Mouse (Mus musculus) cortical plate, adult 2 months (tissue): ENCODE measurements around the gene Olfr872. TPM values are rescaled to one million over a fixed set of nuclear protein-coding genes. Genes with fewer than 3 reads are reported as not detected.
"Not testable (repeated sequence)": the region's sequence is repeated elsewhere in the genome, so short reads cannot be mapped to it uniquely, and the experiment has no call there.

ENCODE experiments used
- H3K27ac ChIP-seq: fragments of 200-500 bp; 2 replicates; pipeline ENCODE4 v1.5.1; 2012; ENCODE audit warnings: low read length, control low read depth, inconsistent platforms; ENCODE audit not compliant: insufficient read depth
- H3K4me1 ChIP-seq: fragments of 200-500 bp; 2 replicates; pipeline ENCODE4 v1.6.1; 2011; ENCODE audit warnings: low read length; ENCODE audit not compliant: control insufficient read depth, insufficient read depth
- H3K4me3 ChIP-seq: fragments of 200-500 bp; 2 replicates; pipeline ENCODE4 v1.5.1; 2011; ENCODE audit warnings: mild to moderate bottlenecking, low read length, control low read depth; ENCODE audit not compliant: insufficient read depth
- CTCF ChIP-seq: fragments of 200-500 bp; IDR thresholded peaks from 2 replicates; pipeline ENCODE4 v1.5.1; 2011; ENCODE audit warnings: mild to moderate bottlenecking, control low read depth, low read length; ENCODE audit not compliant: insufficient read depth; ENCODE audit errors: extremely low read depth
- POLR2A ChIP-seq: fragments of 200-500 bp; IDR thresholded peaks from 2 replicates; pipeline ENCODE4 v1.6.1; 2011; ENCODE audit warnings: mild to moderate bottlenecking, low read length, control low read depth; ENCODE audit not compliant: insufficient read depth; ENCODE audit errors: extremely low read depth
- polyA plus RNA-seq: library from polyadenylated mRNA; depleted of rRNA; stranded (reverse); fragments of >200 nt; gene quantifications from 2 replicates; pipeline ENCODE4 v1.2.3, GENCODE M21; 2012; rRNA removed

Olfr872 gene
- not detected in 2 replicates for polyA plus RNA-seq

GRCm38 (mm10) chr9:20236819-20237218 is at the start of gene Olfr872:
Olfr872 (plus strand) TSS chr9:20237119.
- H3K27ac ChIP-seq: no peak within 1 kb of the TSS
- TF ChIP-seq CTCF: no peak
- TF ChIP-seq POLR2A: no peak
- no peaks in the 10 kb centered on the region for H3K4me1 ChIP-seq
- no peak within 1 kb of the TSS for H3K4me3 ChIP-seq

DNA sequence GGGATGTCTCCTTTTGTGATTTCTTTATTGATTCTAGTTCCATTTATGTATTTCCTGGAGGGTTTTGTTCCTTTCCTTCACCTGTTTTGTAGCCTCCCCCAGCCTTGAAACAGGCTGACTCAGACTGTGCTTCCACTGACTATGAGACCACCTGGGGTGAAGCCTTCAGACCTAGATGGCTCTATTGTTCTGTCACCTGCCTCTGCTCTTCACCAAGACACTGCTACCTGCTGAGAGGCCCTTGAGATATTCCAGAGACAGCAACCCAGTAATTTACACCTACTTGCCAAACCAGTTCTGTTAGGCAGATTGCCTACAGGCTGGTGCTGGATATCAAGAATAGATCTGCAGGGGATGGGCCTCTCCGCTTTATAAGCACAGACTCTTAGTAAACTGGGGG is 34.8 kb upstream of the Olfr872 start:
- Histone ChIP-seq H3K27ac (no peak overlapping the region), H3K4me1 (no peaks in the 10 kb centered on the region), H3K4me3 (no peak overlapping the region)
- TF ChIP-seq POLR2A (no peak), CTCF (no peak)

DNA sequence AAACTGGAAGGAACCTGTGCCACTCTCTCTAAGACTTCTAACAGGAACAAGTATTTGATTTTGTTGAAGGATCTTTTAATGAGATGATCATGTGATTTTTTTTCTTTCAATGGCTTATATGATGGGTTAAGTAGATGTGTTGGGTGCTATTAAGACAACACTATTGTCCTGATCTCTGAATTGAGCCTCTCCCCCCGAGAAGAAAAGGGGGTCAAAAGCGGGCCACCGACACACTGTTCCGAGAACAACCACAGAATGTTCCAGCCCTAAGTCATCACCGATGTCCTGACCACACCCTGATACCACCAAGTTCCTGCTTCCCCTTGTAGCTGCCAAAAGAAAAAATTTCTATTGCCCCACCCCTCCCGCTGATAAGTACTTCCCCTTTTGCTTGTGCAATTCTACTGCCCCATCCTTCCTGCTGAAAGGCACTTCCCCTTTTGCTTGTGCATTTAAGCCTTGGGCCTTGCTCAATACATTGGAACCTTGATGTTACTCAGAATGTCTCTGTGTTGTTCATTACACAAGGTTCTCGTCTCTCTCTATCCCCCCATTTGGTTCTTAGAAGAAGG is 33.4 kb upstream of the Olfr872 start:
- not testable (repeated sequence) for H3K4me1 ChIP-seq, H3K27ac ChIP-seq, H3K4me3 ChIP-seq

- H3K4me3 ChIP-seq: no peak overlapping the region
- H3K27ac ChIP-seq: no peak overlapping the region
- no peaks in the 10 kb centered on the region for H3K4me1 ChIP-seq
- TF ChIP-seq CTCF: no peak
- no peak for TF ChIP-seq POLR2A
Measured at GRCm38 (mm10) chr9:20210812-20211211, 26.1 kb upstream of the Olfr872 start.

DNA sequence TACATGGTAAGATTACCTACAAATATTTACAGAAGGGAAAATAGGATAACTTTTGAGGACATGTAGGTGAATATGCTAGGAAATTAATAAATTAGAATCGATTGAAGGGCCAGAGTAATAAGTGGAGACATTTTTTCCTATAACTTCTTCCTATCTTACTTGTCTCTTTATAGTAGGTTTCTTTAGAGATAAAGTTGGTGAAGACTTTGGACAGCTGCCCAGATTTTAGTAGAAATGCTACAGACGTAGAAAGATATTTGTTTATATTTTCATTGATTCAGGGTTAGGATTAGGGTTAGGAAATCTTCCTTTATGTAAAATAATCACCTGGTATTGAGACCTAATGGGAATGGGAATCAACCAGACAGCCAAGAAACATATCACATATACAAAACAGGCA is 25.4 kb upstream of the Olfr872 start:
- TF ChIP-seq POLR2A (no peak), CTCF (no peak)
- no peaks in the 10 kb centered on the region for H3K4me1 ChIP-seq
- no peak overlapping the region for H3K27ac ChIP-seq
- no peak overlapping the region for H3K4me3 ChIP-seq

DNA sequence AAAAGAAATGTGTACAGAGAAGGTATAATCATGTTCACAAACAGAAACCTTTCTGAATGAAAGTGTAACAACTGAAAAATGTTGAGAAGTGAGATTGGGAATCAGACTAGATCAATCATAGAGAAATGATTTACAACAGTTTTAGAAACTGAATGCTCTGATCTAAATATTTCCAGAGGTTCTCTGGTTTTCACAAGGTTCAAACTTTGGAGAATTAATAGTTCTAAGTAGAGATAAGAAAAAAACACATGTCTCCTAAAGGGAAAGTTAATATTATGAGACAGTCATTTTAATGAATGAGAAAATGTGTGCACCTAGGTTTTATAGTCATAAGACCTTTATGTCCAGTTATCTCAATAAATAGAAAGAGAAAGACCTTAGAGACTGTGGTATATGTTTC is 25.0 kb upstream of the Olfr872 start, which contains the start of gene Olfr871:
Gene Olfr871 (plus strand): TSS at position 301 of the 400 bp plus-strand sequence.
- H3K4me1 ChIP-seq: no peaks in the 10 kb centered on the region
- TF ChIP-seq CTCF (no peak), POLR2A (no peak)
- no peak within 1 kb of the TSS for H3K27ac ChIP-seq
- H3K4me3 ChIP-seq: no peak within 1 kb of the TSS

DNA sequence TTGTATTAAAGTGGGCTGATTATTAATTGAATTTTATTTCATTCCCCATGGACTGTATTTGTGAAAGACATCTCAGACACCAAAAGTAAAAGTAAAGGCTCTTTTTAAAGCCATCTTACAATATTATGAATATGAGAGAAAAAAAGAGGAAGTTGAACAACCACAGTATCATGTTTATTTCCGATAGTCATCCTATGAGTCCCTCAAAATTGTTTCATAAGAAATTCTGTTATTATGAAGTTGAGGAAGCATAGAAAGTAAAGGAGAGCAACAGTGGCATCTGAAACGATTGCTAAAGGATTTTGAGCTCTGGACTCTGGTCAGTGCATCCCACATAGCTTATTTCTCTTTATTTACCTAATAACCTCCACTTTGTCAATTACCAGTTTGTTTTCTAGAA is 459 bp downstream of the Olfr872 start:
- H3K4me3 ChIP-seq: no peak overlapping the region
- H3K4me1 ChIP-seq: no peaks in the 10 kb centered on the region
- H3K27ac ChIP-seq: no peak overlapping the region
- TF ChIP-seq POLR2A: no peak
- no peak for TF ChIP-seq CTCF

GRCm38 (mm10) chr9:20282051-20282450 is 45.1 kb downstream of the Olfr872 start, which contains the start of gene Olfr39:
Olfr39 (plus strand) TSS chr9:20282351.
- no peaks in the 10 kb centered on the region for H3K4me1 ChIP-seq
- TF ChIP-seq CTCF (no peak), POLR2A (no peak)
- no peak within 1 kb of the TSS for H3K4me3 ChIP-seq
- no peak within 1 kb of the TSS for H3K27ac ChIP-seq

DNA sequence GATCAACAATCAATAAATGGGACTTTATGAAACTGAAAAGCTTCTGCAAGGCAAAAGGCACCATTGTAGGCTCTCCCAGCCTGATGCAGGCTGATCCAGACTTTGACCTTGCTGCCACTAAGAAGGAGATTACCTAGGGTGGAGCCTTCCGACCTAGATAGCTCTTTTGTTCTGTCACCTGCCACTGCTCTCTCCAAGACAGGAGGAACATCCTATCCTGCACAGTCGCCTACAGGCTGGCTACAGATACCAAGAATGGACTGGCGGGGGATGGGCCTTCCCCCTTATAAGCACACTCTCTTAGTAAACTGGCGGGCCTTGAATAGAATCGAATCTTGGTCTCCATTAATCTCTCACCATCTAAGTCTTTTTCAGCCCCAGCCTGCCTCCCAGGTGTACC is 58.6 kb downstream of the Olfr872 start:
- not testable (repeated sequence) for H3K4me1 ChIP-seq, H3K4me3 ChIP-seq

GRCm38 (mm10) chr9:20298232-20298631 is 61.3 kb downstream of the Olfr872 start, which contains the start of gene Olfr873:
Olfr873 (plus strand) TSS chr9:20298532.
- Histone ChIP-seq H3K27ac (no peak within 1 kb of the TSS), H3K4me3 (no peak within 1 kb of the TSS), H3K4me1 (no peaks in the 10 kb centered on the region)
- TF ChIP-seq POLR2A (no peak), CTCF (no peak)

More for the DNA sequence above, 58.6 kb downstream of the Olfr872 start:
- not testable (repeated sequence) for H3K27ac ChIP-seq

Other genes with a start within 250 kb of the Olfr872 start
- gene Olfr866, start 209.1 kb upstream of the Olfr872 start, polyA plus RNA-seq: not detected in 2 replicates
- gene Olfr867, start 179.6 kb upstream of the Olfr872 start, polyA plus RNA-seq: not detected in 2 replicates
- not detected in 2 replicates for gene Olfr868, start 138.5 kb upstream of the Olfr872 start, polyA plus RNA-seq
- not detected in 2 replicates for gene Olfr869, start 108.1 kb upstream of the Olfr872 start, polyA plus RNA-seq
- not detected in 2 replicates for gene Olfr870, start 63.1 kb upstream of the Olfr872 start, polyA plus RNA-seq
- not detected in 2 replicates for gene Olfr871, start 24.9 kb upstream of the Olfr872 start, polyA plus RNA-seq
- gene Olfr39, start 45.2 kb downstream of the Olfr872 start, polyA plus RNA-seq: not detected in 2 replicates
- gene Olfr873, start 61.4 kb downstream of the Olfr872 start, polyA plus RNA-seq: not detected in 2 replicates
- 0.15 and 0.17 TPM in 2 replicates for gene Olfr18, start 99.0 kb downstream of the Olfr872 start, polyA plus RNA-seq
- 20.9 and 23.6 TPM in 2 replicates for gene Zfp560, start 148.1 kb downstream of the Olfr872 start, polyA plus RNA-seq
- gene Zfp26, start 223.0 kb downstream of the Olfr872 start, polyA plus RNA-seq: 8.6 and 9.6 TPM in 2 replicates